Mouse (Mus musculus) limb, embryonic 11.5 days (tissue): ENCODE results near the gene Usp28. TPM values are rescaled to one million over a fixed set of nuclear protein-coding genes. Genes with fewer than 3 reads are reported as not detected.

Source experiments
- ATAC-seq: fragments of 200-750 bp; cut with Nextera tagmentation; 2 replicates; pipeline ENCODE4 v1.8.0; 2017; ENCODE audit warnings: low read depth; ENCODE audit not compliant: insufficient number of reproducible peaks, low FRiP score, low TSS enrichment
- DNase-seq: peaks from one replicate; pipeline ENCODE4 v3.0.0-alpha.2; 2015; ENCODE audit warnings: low spot score
- H3K27ac ChIP-seq: fragments of 300-500 bp; sonication (generic); replicated peaks from 2 replicates; pipeline ENCODE4 v1.5.1; 2014; ENCODE audit warnings: low read depth, mild to moderate bottlenecking, low read length
- H3K27me3 ChIP-seq: fragments of 300-500 bp; sonication (generic); 2 replicates; pipeline ENCODE4 v1.6.1; 2014; ENCODE audit warnings: mild to moderate bottlenecking, low read length, mixed read lengths; ENCODE audit not compliant: control insufficient read depth, insufficient read depth
- H3K36me3 ChIP-seq: fragments of 300-500 bp; sonication (generic); 2 replicates; pipeline ENCODE4 v1.6.1; 2014; ENCODE audit warnings: mild to moderate bottlenecking, low read length, moderate library complexity, mixed read lengths; ENCODE audit not compliant: control insufficient read depth, insufficient read depth
- H3K4me1 ChIP-seq: fragments of 300-500 bp; sonication (generic); 2 replicates; pipeline ENCODE4 v1.6.1; 2014; ENCODE audit warnings: low read length, mixed read lengths; ENCODE audit not compliant: control insufficient read depth, insufficient read depth
- H3K4me2 ChIP-seq: fragments of 300-500 bp; sonication (generic); 2 replicates; pipeline ENCODE4 v1.6.1; 2014; ENCODE audit warnings: low read depth, mild to moderate bottlenecking, moderate library complexity; ENCODE audit not compliant: severe bottlenecking
- H3K4me3 ChIP-seq: fragments of 300-500 bp; sonication (generic); 2 replicates; pipeline ENCODE4 v1.5.1; 2014; ENCODE audit warnings: low read depth, low read length
- H3K9ac ChIP-seq: fragments of 300-500 bp; sonication (generic); 2 replicates; pipeline ENCODE4 v1.6.1; 2014; ENCODE audit warnings: mild to moderate bottlenecking, low read length
- H3K9me3 ChIP-seq: fragments of 300-500 bp; sonication (generic); 2 replicates; pipeline ENCODE4 v1.6.1; 2016; ENCODE audit warnings: low read length; ENCODE audit not compliant: control insufficient read depth
- WGBS: fragments of 180-500 bp; shearing (Covaris S2); extraction: QIAGEN DNeasy Blood & Tissue Kit; methylation state at CpG from one replicate; pipeline ENCODE4 v1.1.7; 2014; 5-methylcytosine and 5-hydroxymethylcytosine counted together
- polyA plus RNA-seq: library from polyadenylated mRNA; unstranded; fragments of >200 nt; fragmentation: Nextera tagmentation; extraction: Ambion mirVana; gene quantifications from 2 replicates; pipeline ENCODE4 v1.2.1, GENCODE M21; 2014

Usp28 gene
- polyA plus RNA-seq, 1 experiment from 2014 or later, result 41.6 TPM

- no peaks in the 10 kb centered on the region for H3K36me3 ChIP-seq
- H3K9me3 ChIP-seq, result no peaks in the 10 kb centered on the region
- ATAC-seq (no peak), DNase-seq (no peak)
- no peak overlapping the region for H3K4me2 ChIP-seq
- H3K9ac ChIP-seq, result no peak overlapping the region
- peaks cover 5% of the 10 kb centered on the region; the same call in 1 of the 2 replicates for H3K4me1 ChIP-seq
- H3K27me3 ChIP-seq, result no peaks in the 10 kb centered on the region
- H3K4me3 ChIP-seq, result no peak overlapping the region
- no peak overlapping the region for H3K27ac ChIP-seq
- whole genome bisulfite sequencing, result 75% methylated on average over 5 of the region's 5 CpGs
Observed at GRCm38 (mm10) chr9:48991671-48992070, 6.5 kb downstream of the Usp28 start.

GRCm38 (mm10) chr9:48994779-48995178, 9.6 kb downstream of the Usp28 start:
- no peak overlapping the region for H3K9ac ChIP-seq
- H3K4me3 ChIP-seq, result no peak overlapping the region
- H3K27ac ChIP-seq, result no peak overlapping the region
- H3K9me3 ChIP-seq, result no peaks in the 10 kb centered on the region
- no peaks in the 10 kb centered on the region for H3K27me3 ChIP-seq
- no peak for ATAC-seq
- DNase-seq, result no peak
- H3K36me3 ChIP-seq, result no peaks in the 10 kb centered on the region
- H3K4me1 ChIP-seq, result no peaks in the 10 kb centered on the region
- WGBS, result 93% methylated on average over 7 of the region's 7 CpGs
- no peak overlapping the region for H3K4me2 ChIP-seq

DNA sequence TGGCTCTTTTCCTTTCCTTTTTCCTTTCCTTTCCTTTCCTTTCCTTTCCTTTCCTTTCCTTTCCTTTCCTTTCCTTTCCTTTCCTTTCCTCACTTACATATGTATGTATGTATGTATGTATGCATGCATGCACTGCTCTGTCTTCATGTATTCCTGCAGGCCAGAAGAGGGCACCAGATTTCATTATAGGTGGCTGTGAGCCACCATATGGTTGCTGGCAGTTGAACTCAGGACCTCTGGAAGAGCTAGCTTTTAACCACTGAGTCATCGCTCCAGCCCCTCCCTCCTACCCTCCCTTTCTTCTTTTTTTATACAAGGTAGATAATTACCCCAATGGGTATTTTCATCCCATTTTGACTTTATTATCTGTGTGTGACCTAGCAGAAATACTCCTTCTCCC, 10.6 kb downstream of the Usp28 start:
- no peaks in the 10 kb centered on the region for H3K36me3 ChIP-seq
- no peaks in the 10 kb centered on the region for H3K9me3 ChIP-seq
- no peaks in the 10 kb centered on the region for H3K4me1 ChIP-seq
- no peak overlapping the region for H3K4me2 ChIP-seq
- WGBS, result 93% methylated on average over 1 of the region's 1 CpGs
- no peak overlapping the region for H3K27ac ChIP-seq
- no peak overlapping the region for H3K4me3 ChIP-seq
- no peaks in the 10 kb centered on the region for H3K27me3 ChIP-seq
- DNase-seq, result no peak
- no peak overlapping the region for H3K9ac ChIP-seq
- no peak for ATAC-seq

GRCm38 (mm10) chr9:48999256-48999655, 14.1 kb downstream of the Usp28 start:
- Histone ChIP-seq H3K9me3 (no peaks in the 10 kb centered on the region), H3K4me1 (no peaks in the 10 kb centered on the region), H3K4me3 (no peak overlapping the region), H3K27ac (no peak overlapping the region), H3K36me3 (no peaks in the 10 kb centered on the region; the same call in 1 of the 2 replicates), H3K9ac (no peak overlapping the region), H3K27me3 (no peaks in the 10 kb centered on the region), H3K4me2 (no peak overlapping the region)
- 81% methylated on average over 6 of the region's 6 CpGs for WGBS
- no peak for DNase-seq
- no peak for ATAC-seq

GRCm38 (mm10) chr9:49015824-49016223, 30.6 kb downstream of the Usp28 start:
- H3K4me1 ChIP-seq, result no peaks in the 10 kb centered on the region
- no peak overlapping the region for H3K27ac ChIP-seq
- H3K4me2 ChIP-seq, result no peak overlapping the region
- no peak for ATAC-seq
- no peak overlapping the region for H3K9ac ChIP-seq
- peaks cover 15% of the 10 kb centered on the region for H3K36me3 ChIP-seq
- DNase-seq, result no peak
- no peaks in the 10 kb centered on the region for H3K27me3 ChIP-seq
- H3K4me3 ChIP-seq, result no peak overlapping the region
- H3K9me3 ChIP-seq, result no peaks in the 10 kb centered on the region
- WGBS, result 78% methylated on average over 7 of the region's 7 CpGs

GRCm38 (mm10) chr9:49021289-49021688, 36.1 kb downstream of the Usp28 start:
- Histone ChIP-seq H3K9me3 (no peaks in the 10 kb centered on the region), H3K4me3 (no peak overlapping the region), H3K9ac (no peak overlapping the region), H3K4me2 (no peak overlapping the region), H3K27me3 (no peaks in the 10 kb centered on the region), H3K36me3 (peaks cover 2% of the 10 kb centered on the region; the same call in 1 of the 2 replicates), H3K4me1 (no peaks in the 10 kb centered on the region), H3K27ac (no peak overlapping the region)
- no peak for ATAC-seq
- WGBS, result 93% methylated on average over 5 of the region's 5 CpGs
- no peak for DNase-seq

GRCm38 (mm10) chr9:49023956-49024355, 38.8 kb downstream of the Usp28 start:
- Histone ChIP-seq H3K9ac (no peak overlapping the region), H3K27ac (no peak overlapping the region)

DNA sequence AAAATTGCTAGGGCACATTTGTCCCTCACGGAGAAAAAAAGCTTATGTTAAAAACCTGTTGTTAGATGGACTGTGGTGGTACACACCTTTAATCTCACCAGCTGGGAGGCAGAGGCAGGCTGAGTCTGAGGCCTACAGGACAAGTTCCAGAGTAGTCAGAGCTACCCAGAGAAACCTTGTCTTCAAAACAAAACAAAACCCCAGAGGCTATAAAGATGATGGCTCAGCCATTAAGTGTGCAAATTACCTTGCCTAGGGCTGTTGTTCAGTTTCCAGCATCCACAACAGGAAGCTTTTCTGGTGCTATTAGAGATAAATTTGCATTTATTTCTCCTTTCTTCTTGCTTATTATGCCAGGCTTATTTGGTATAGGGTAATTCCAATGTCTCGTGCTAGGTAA, 39.4 kb downstream of the Usp28 start:
- no peak overlapping the region for H3K4me2 ChIP-seq
- no peak overlapping the region for H3K4me3 ChIP-seq
- H3K27me3 ChIP-seq, result no peaks in the 10 kb centered on the region
- no peaks in the 10 kb centered on the region for H3K9me3 ChIP-seq
- DNase-seq, result no peak
- no peak overlapping the region for H3K27ac ChIP-seq
- no peaks in the 10 kb centered on the region for H3K4me1 ChIP-seq
- ATAC-seq, result no peak
- WGBS, result 84% methylated on average over 2 of the region's 2 CpGs
- H3K9ac ChIP-seq, result no peak overlapping the region
- peaks cover 5% of the 10 kb centered on the region for H3K36me3 ChIP-seq

More at GRCm38 (mm10) chr9:49023956-49024355, 38.8 kb downstream of the Usp28 start:
- Histone ChIP-seq H3K4me3 (no peak overlapping the region), H3K36me3 (peaks cover 5% of the 10 kb centered on the region), H3K27me3 (no peaks in the 10 kb centered on the region), H3K4me1 (no peaks in the 10 kb centered on the region), H3K9me3 (no peaks in the 10 kb centered on the region), H3K4me2 (no peak overlapping the region)
- 84% methylated on average over 5 of the region's 5 CpGs for WGBS
- ATAC-seq (no peak), DNase-seq (no peak)

DNA sequence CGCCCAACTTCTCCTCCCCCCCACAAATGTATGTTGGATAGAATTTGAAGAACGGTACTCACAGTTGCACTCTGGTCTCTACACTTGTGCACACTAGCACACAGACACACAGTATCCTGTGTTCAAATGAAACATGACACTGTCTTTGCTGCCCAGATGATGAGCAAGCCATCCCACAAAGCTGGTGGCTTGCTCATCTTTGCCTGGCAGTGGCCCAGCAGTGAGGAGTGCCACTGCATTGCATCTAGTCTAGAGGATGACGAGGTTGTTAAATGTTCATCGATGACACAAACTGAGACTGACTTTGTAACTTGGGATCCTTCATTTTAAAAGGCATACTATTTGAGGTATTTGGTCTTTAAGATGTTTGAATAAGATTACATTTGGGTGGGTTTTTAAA, 49.6 kb downstream of the Usp28 start:
- Histone ChIP-seq H3K9ac (no peak overlapping the region), H3K9me3 (no peaks in the 10 kb centered on the region), H3K4me3 (no peak overlapping the region), H3K4me2 (no peak overlapping the region), H3K27ac (no peak overlapping the region), H3K4me1 (no peaks in the 10 kb centered on the region), H3K27me3 (no peaks in the 10 kb centered on the region), H3K36me3 (peaks cover 6% of the 10 kb centered on the region; the same call in 1 of the 2 replicates)
- DNase-seq, result no peak
- WGBS, result 94% methylated on average over 4 of the region's 4 CpGs
- ATAC-seq, result no peak
